Mouse (Mus musculus) embryonic facial prominence, embryonic 14.5 days (tissue): ENCODE results near the gene Ext2. TPM values are rescaled to one million over a fixed set of nuclear protein-coding genes. Genes with fewer than 3 reads are reported as not detected.

Source experiments
- ATAC-seq: fragments of 200-750 bp; cut with Nextera tagmentation; 2 replicates; pipeline ENCODE4 v1.8.0; 2017; ENCODE audit warnings: low read depth, moderate number of reproducible peaks, moderate TSS enrichment
- DNase-seq: peaks from one replicate; pipeline ENCODE4 v3.0.0-alpha.2; 2015; ENCODE audit warnings: low spot score
- H3K27ac ChIP-seq: fragments of 300-500 bp; sonication (generic); replicated peaks from 2 replicates; pipeline ENCODE4 v1.5.1; 2014; ENCODE audit warnings: low read depth, mild to moderate bottlenecking, low read length, moderate library complexity
- H3K27me3 ChIP-seq: fragments of 300-500 bp; sonication (generic); replicated peaks from 2 replicates; pipeline ENCODE4 v1.6.1; 2014; ENCODE audit warnings: low read length; ENCODE audit not compliant: control insufficient read depth, insufficient read depth
- H3K36me3 ChIP-seq: fragments of 300-500 bp; sonication (generic); 2 replicates; pipeline ENCODE4 v1.6.1; 2014; ENCODE audit warnings: low read length, mixed read lengths; ENCODE audit not compliant: control insufficient read depth, insufficient read depth
- H3K4me1 ChIP-seq: fragments of 300-500 bp; sonication (generic); 2 replicates; pipeline ENCODE4 v1.6.1; 2014; ENCODE audit warnings: antibody characterized with exemption, low read length; ENCODE audit not compliant: control insufficient read depth, insufficient read depth
- H3K4me2 ChIP-seq: fragments of 300-500 bp; sonication (generic); 2 replicates; pipeline ENCODE4 v1.6.1; 2014; ENCODE audit warnings: low read depth, mild to moderate bottlenecking, low read length, moderate library complexity, mixed read lengths
- H3K4me3 ChIP-seq: fragments of 300-500 bp; sonication (generic); 2 replicates; pipeline ENCODE4 v1.5.1; 2014; ENCODE audit warnings: low read depth, mild to moderate bottlenecking, low read length
- H3K9ac ChIP-seq: fragments of 300-500 bp; sonication (generic); 2 replicates; pipeline ENCODE4 v1.6.1; 2014; ENCODE audit warnings: low read depth, mild to moderate bottlenecking, low read length, moderate library complexity, mixed read lengths
- H3K9me3 ChIP-seq: fragments of 300-500 bp; sonication (generic); 2 replicates; pipeline ENCODE4 v1.6.1; 2016; ENCODE audit warnings: low read length; ENCODE audit not compliant: control insufficient read depth
- WGBS: fragments of 180-500 bp; shearing (Covaris S2); extraction: QIAGEN DNeasy Blood & Tissue Kit; methylation state at CpG from one replicate; pipeline ENCODE4 v1.1.7; 2014; 5-methylcytosine and 5-hydroxymethylcytosine counted together
- polyA plus RNA-seq: library from polyadenylated mRNA; unstranded; fragments of >200 nt; fragmentation: Nextera tagmentation; extraction: Ambion mirVana; gene quantifications from 2 replicates; pipeline ENCODE4 v1.2.1, GENCODE M21; 2014

The Ext2 gene
- polyA plus RNA-seq, 1 experiment from 2014 or later = 115 TPM

DNA sequence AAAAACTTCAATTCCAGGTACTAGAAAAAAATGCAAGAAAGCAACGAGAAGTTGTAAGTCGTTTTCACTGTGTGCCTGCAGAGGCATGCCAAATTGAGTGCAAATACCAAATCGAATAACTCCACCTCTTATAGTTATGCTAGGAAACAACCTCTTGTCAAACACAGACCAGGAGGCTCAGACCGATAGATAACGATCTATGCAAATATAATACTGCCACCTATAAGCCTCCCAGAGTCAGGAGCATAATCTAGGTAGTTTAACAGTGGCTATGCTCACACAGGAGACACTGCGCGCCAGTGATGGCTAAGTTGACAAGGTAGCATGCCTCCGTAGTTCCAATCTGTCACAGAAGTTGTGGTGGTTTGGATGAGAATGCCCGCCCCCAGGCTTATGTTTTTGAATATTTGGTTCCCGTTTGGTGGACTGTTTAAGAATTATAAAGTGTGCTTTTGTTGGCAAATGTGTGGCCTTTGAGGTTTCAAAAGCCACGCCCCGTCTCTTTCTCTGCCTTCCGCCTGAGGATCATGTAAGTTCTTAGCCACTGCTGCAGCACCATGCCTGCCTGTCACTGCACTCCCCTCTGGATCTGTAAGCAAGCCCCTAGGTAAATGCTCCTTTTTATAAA is 28.1 kb upstream of the Ext2 start:
- Histone ChIP-seq H3K9me3 (no peaks in the 10 kb centered on the region), H3K9ac (no peak overlapping the region), H3K36me3 (0 out of 2 replicates have a peak, but pooled peaks cover 5% of the 10 kb centered on the region), H3K27me3 (no peaks in the 10 kb centered on the region), H3K4me1 (peaks cover 21% of the 10 kb centered on the region), H3K4me2 (peak overlapping the region; percentile 83), H3K27ac (no peak overlapping the region), H3K4me3 (peak overlapping the region; percentile 47)
- 36% methylated on average over 13 of the region's 13 CpGs for WGBS
- ATAC-seq = no peak
- DNase-seq = peak; percentile 29

DNA sequence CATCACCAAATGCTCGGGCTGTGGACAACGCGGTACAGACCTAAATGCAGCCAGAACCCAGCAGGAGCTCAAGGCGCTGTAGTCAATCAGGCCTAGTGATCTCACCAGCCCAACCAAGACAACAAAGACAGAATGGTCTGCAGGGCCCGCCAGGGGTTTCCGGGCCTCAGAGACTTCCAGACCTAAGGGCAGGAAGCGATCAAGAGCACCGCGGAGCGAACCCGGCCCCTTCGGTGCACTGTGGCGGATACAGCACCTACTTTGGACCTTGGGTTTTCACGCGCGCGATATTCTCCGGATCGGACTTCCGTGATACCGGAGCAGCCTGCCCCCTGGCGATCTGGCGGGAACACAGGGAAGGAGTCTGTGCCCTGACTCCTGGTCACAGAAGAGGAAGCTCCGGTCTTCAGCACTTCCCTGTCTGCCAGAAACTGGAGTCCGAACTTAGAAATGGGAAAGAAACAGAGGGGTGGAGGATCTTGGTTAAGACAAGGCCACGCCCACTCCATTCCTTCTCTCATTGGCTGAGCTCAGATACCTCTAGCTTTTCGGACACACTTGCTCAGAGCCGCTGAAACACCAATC is 27.2 kb upstream of the Ext2 start, which contains the start of gene Accs:
TSS of gene Accs (minus strand) at position 439 of the 585 bp plus-strand sequence.
- H3K27ac ChIP-seq = peak within 1 kb of the TSS; percentile 80
- DNase-seq = peak; percentile 94
- peak within 1 kb of the TSS; percentile 47 for H3K4me3 ChIP-seq
- peak; percentile 88 for ATAC-seq
- no peaks in the 10 kb centered on the region for H3K27me3 ChIP-seq
- WGBS = under 1% methylated on average over 28 of the region's 28 CpGs
- peaks cover 21% of the 10 kb centered on the region for H3K4me1 ChIP-seq
- H3K4me2 ChIP-seq = peak within 1 kb of the TSS; percentile 83
- no peaks in the 10 kb centered on the region for H3K9me3 ChIP-seq
- peak within 1 kb of the TSS; percentile 71 for H3K9ac ChIP-seq
- peaks cover 7% of the 10 kb centered on the region; the same call in 1 of the 2 replicates for H3K36me3 ChIP-seq

DNA sequence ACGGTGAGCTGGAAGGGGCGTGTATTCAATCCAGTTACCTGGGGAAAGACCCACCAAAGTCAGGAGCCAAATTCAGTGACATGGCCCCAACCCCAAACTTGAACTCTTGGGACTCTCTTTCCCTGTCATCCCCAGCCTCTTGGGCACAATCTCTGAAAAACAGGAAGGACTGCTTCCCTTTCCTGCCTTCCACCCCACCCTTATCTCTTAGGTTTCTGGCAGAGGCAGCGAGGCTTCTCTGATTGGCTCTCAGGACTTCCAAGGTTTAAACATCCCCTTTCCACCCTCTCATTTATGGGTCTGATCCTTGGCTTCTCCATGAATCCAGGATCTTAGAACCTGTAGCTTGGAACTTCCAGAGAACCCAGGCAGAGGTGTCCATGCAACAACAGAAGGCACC is 19.0 kb upstream of the Ext2 start:
- H3K36me3 ChIP-seq = peaks cover 59% of the 10 kb centered on the region
- no peaks in the 10 kb centered on the region for H3K9me3 ChIP-seq
- no peak overlapping the region for H3K9ac ChIP-seq
- no peaks in the 10 kb centered on the region for H3K27me3 ChIP-seq
- H3K4me3 ChIP-seq = no peak overlapping the region
- WGBS = 91% methylated on average over 3 of the region's 3 CpGs
- no peak for ATAC-seq
- DNase-seq = no peak
- H3K4me2 ChIP-seq = no peak overlapping the region
- no peaks in the 10 kb centered on the region for H3K4me1 ChIP-seq
- H3K27ac ChIP-seq = no peak overlapping the region

GRCm38 (mm10) chr2:93840109-93840508 is 17.7 kb upstream of the Ext2 start:
- no peaks in the 10 kb centered on the region for H3K27me3 ChIP-seq
- no peak overlapping the region for H3K27ac ChIP-seq
- ATAC-seq = no peak
- no peaks in the 10 kb centered on the region for H3K4me1 ChIP-seq
- 82% methylated on average over 6 of the region's 6 CpGs for WGBS
- no peak for DNase-seq
- peaks cover 64% of the 10 kb centered on the region for H3K36me3 ChIP-seq
- no peaks in the 10 kb centered on the region for H3K9me3 ChIP-seq
- H3K9ac ChIP-seq = no peak overlapping the region
- no peak overlapping the region for H3K4me2 ChIP-seq
- no peak overlapping the region for H3K4me3 ChIP-seq

GRCm38 (mm10) chr2:93838931-93839330 is 16.6 kb upstream of the Ext2 start:
- no peaks in the 10 kb centered on the region for H3K9me3 ChIP-seq
- ATAC-seq (no peak), DNase-seq (no peak)
- WGBS = 93% methylated on average over 4 of the region's 4 CpGs
- peaks cover 68% of the 10 kb centered on the region for H3K36me3 ChIP-seq
- no peak overlapping the region for H3K27ac ChIP-seq
- H3K4me1 ChIP-seq = no peaks in the 10 kb centered on the region
- H3K27me3 ChIP-seq = no peaks in the 10 kb centered on the region
- no peak overlapping the region for H3K4me2 ChIP-seq
- no peak overlapping the region for H3K4me3 ChIP-seq
- H3K9ac ChIP-seq = no peak overlapping the region

- Histone ChIP-seq H3K4me2 (no peak overlapping the region), H3K36me3 (peaks cover 51% of the 10 kb centered on the region), H3K4me3 (no peak overlapping the region), H3K9ac (no peak overlapping the region), H3K4me1 (no peaks in the 10 kb centered on the region), H3K27me3 (no peaks in the 10 kb centered on the region), H3K27ac (no peak overlapping the region), H3K9me3 (no peaks in the 10 kb centered on the region)
- ATAC-seq (no peak), DNase-seq (no peak)
- 74% methylated on average over 12 of the region's 13 CpGs for WGBS
Observed at GRCm38 (mm10) chr2:93836232-93836785, 13.9 kb upstream of the Ext2 start.

- 85% methylated on average over 11 of the region's 11 CpGs for WGBS
- H3K4me2 ChIP-seq = no peak overlapping the region
- H3K9ac ChIP-seq = no peak overlapping the region
- no peaks in the 10 kb centered on the region for H3K4me1 ChIP-seq
- ATAC-seq = no peak
- no peak overlapping the region for H3K4me3 ChIP-seq
- no peak for DNase-seq
- peaks cover 44% of the 10 kb centered on the region for H3K36me3 ChIP-seq
- H3K9me3 ChIP-seq = no peaks in the 10 kb centered on the region
- no peak overlapping the region for H3K27ac ChIP-seq
- H3K27me3 ChIP-seq = no peaks in the 10 kb centered on the region
Observed at GRCm38 (mm10) chr2:93835596-93835995, 13.2 kb upstream of the Ext2 start.

- Histone ChIP-seq H3K36me3 (peaks cover 9% of the 10 kb centered on the region; the same call in 1 of the 2 replicates), H3K27ac (no peak overlapping the region), H3K4me3 (no peak overlapping the region), H3K9me3 (no peaks in the 10 kb centered on the region), H3K4me2 (no peak overlapping the region), H3K27me3 (no peaks in the 10 kb centered on the region), H3K4me1 (peaks cover 10% of the 10 kb centered on the region), H3K9ac (no peak overlapping the region)
- no peak for ATAC-seq
- 16% methylated on average over 8 of the region's 8 CpGs for WGBS
- DNase-seq = peak; percentile 95
Observed at GRCm38 (mm10) chr2:93823519-93823918, 1.2 kb upstream of the Ext2 start.
